Mouse (Mus musculus) ES-Bruce4 (cell line): ENCODE results near the gene Plcg1. TPM values are rescaled to one million over a fixed set of nuclear protein-coding genes. Genes with fewer than 3 reads are reported as not detected.
A peak's percentile ranks its signal among the peaks of the same experiment; 100 is the strongest.

Source experiments
- H3K27ac ChIP-seq: 2 replicates; pipeline ENCODE4 v1.5.1; 2012; ENCODE audit warnings: low read length, inconsistent platforms; ENCODE audit not compliant: insufficient read depth
- H3K27me3 ChIP-seq: 2 replicates; pipeline ENCODE4 v1.6.1; 2012; ENCODE audit warnings: mild to moderate bottlenecking, low read length, inconsistent platforms; ENCODE audit not compliant: control insufficient read depth, poor library complexity, insufficient read depth, severe bottlenecking
- H3K36me3 ChIP-seq: 2 replicates; pipeline ENCODE4 v1.6.1; 2012; ENCODE audit warnings: inconsistent platforms, mild to moderate bottlenecking, low read length, moderate library complexity; ENCODE audit not compliant: control insufficient read depth, poor library complexity, insufficient read depth, severe bottlenecking
- H3K4me1 ChIP-seq: one replicate; pipeline ENCODE4 v1.8.1; 2011; ENCODE audit warnings: low read length; ENCODE audit not compliant: control insufficient read depth, insufficient read depth
- H3K4me3 ChIP-seq: 2 replicates; pipeline ENCODE4 v1.5.1; 2011; ENCODE audit warnings: low read depth, mild to moderate bottlenecking, low read length
- H3K9ac ChIP-seq: 2 replicates; pipeline ENCODE4 v1.6.1; 2012; ENCODE audit warnings: low read depth, mild to moderate bottlenecking, inconsistent platforms; ENCODE audit not compliant: poor library complexity, severe bottlenecking
- H3K9me3 ChIP-seq: replicated peaks from 2 replicates; pipeline ENCODE4 v1.6.1; 2012; ENCODE audit warnings: mild to moderate bottlenecking, low read length, inconsistent platforms; ENCODE audit not compliant: control insufficient read depth, poor library complexity, insufficient read depth, severe bottlenecking
- CTCF ChIP-seq: IDR thresholded peaks from one replicate; pipeline ENCODE4 v1.8.1; 2011; ENCODE audit warnings: low read depth, low read length
- EP300 ChIP-seq: IDR thresholded peaks from 2 replicates; pipeline ENCODE4 v1.6.1; 2011; ENCODE audit warnings: low read depth, low read length; ENCODE audit not compliant: insufficient read depth
- POLR2A ChIP-seq: IDR thresholded peaks from one replicate; pipeline ENCODE4 v1.8.1; 2011; ENCODE audit warnings: low read length; ENCODE audit not compliant: insufficient read depth
- polyA plus RNA-seq: library from polyadenylated mRNA; stranded (reverse); fragments of >200 nt; gene quantifications from 2 replicates; pipeline ENCODE4 v1.2.4, GENCODE M21; 2011; ENCODE audit warnings: low read depth; ENCODE audit not compliant: missing spikeins, insufficient read depth, insufficient read length

The Plcg1 gene
- polyA plus RNA-seq, 1 experiment, result 76.8 TPM

- Histone ChIP-seq H3K27me3 (no peaks in the 10 kb centered on the region), H3K27ac (no peak overlapping the region), H3K9ac (no peak overlapping the region), H3K36me3 (peaks cover 3% of the 10 kb centered on the region), H3K4me1 (peaks cover 2% of the 10 kb centered on the region), H3K9me3 (no peaks in the 10 kb centered on the region), H3K4me3 (no peak overlapping the region)
- TF ChIP-seq CTCF (no peak), EP300 (no peak), POLR2A (no peak)
Observed at GRCm38 (mm10) chr2:160745497-160745896, 14.4 kb downstream of the Plcg1 start.

- Histone ChIP-seq H3K4me3 (no peak overlapping the region), H3K27ac (0 out of 2 replicates have a peak overlapping the region, but pooled peaks have one; percentile 11), H3K9me3 (no peaks in the 10 kb centered on the region), H3K27me3 (no peaks in the 10 kb centered on the region), H3K36me3 (peaks cover 9% of the 10 kb centered on the region), H3K9ac (no peak overlapping the region), H3K4me1 (peaks cover 2% of the 10 kb centered on the region)
- no peak for TF ChIP-seq CTCF
- no peak for TF ChIP-seq POLR2A
- no peak for TF ChIP-seq EP300
Observed at GRCm38 (mm10) chr2:160746637-160747036, 15.5 kb downstream of the Plcg1 start.

- Histone ChIP-seq H3K27ac (0 out of 2 replicates have a peak overlapping the region, but pooled peaks have one; percentile 11), H3K36me3 (peaks cover 9% of the 10 kb centered on the region), H3K9me3 (no peaks in the 10 kb centered on the region), H3K4me3 (no peak overlapping the region), H3K27me3 (no peaks in the 10 kb centered on the region), H3K9ac (no peak overlapping the region), H3K4me1 (peaks cover 2% of the 10 kb centered on the region)
- no peak for TF ChIP-seq CTCF
- TF ChIP-seq EP300, result no peak
- no peak for TF ChIP-seq POLR2A
Observed at GRCm38 (mm10) chr2:160747075-160747474, 16.0 kb downstream of the Plcg1 start.

- TF ChIP-seq EP300, result no peak
- no peak for TF ChIP-seq POLR2A
- TF ChIP-seq CTCF, result no peak
- peaks cover 36% of the 10 kb centered on the region for H3K36me3 ChIP-seq
Observed at GRCm38 (mm10) chr2:160756583-160757203, 25.6 kb downstream of the Plcg1 start.

GRCm38 (mm10) chr2:160760433-160761184 lies 29.5 kb downstream of the Plcg1 start:
- Histone ChIP-seq H3K9me3 (no peaks in the 10 kb centered on the region), H3K9ac (no peak overlapping the region), H3K36me3 (peaks cover 34% of the 10 kb centered on the region), H3K4me1 (no peaks in the 10 kb centered on the region), H3K27me3 (no peaks in the 10 kb centered on the region), H3K27ac (no peak overlapping the region), H3K4me3 (no peak overlapping the region)
- TF ChIP-seq CTCF, result peak; percentile 39
- TF ChIP-seq POLR2A, result no peak

More at GRCm38 (mm10) chr2:160756583-160757203, 25.6 kb downstream of the Plcg1 start:
- no peak overlapping the region for H3K4me3 ChIP-seq
- no peaks in the 10 kb centered on the region for H3K27me3 ChIP-seq
- H3K4me1 ChIP-seq, result no peaks in the 10 kb centered on the region
- no peak overlapping the region for H3K9ac ChIP-seq
- no peaks in the 10 kb centered on the region for H3K9me3 ChIP-seq
- no peak overlapping the region for H3K27ac ChIP-seq

- no peak for TF ChIP-seq CTCF
- no peak for TF ChIP-seq EP300
- Histone ChIP-seq H3K27me3 (no peaks in the 10 kb centered on the region), H3K9ac (no peak overlapping the region), H3K4me1 (no peaks in the 10 kb centered on the region), H3K36me3 (peaks cover 20% of the 10 kb centered on the region; the same call in 1 of the 2 replicates), H3K27ac (no peak overlapping the region), H3K9me3 (no peaks in the 10 kb centered on the region), H3K4me3 (no peak overlapping the region)
Observed at GRCm38 (mm10) chr2:160763816-160764215, 32.7 kb downstream of the Plcg1 start.
